Mouse (Mus musculus): Measurements from ENCODE around the gene Rptor. TPM values are rescaled to one million over a fixed set of nuclear protein-coding genes. Genes with fewer than 3 reads are reported as not detected.

Gene Rptor
- polyA plus RNA-seq, 1 experiment from 2014 or later: 15.7 TPM

DNA sequence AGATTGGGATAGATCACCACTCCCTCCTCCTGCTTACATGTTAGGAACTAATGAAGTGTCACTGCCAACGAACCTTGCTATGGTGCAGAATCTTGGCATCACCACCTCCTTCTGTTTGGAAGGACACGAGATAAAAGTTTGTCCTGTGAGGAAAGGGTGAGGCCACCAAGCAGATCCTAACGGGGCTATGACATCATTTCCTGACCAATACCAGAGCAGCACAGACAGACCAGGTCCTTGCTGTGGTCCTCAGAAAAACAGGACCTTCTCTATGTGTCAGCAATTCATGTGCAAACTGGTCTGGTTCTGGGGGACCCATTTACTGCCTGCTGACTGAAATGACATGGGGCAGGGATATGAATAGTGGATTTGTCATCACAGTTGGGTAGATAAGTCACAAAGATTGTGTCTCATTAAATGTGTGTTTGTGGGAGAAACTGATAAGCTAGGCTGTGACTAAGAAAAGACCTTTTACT lies 214.7 kb downstream of the Rptor start:
- Histone ChIP-seq H3K36me3 (replicated peaks) (peaks cover 79% of the 10 kb centered on the region), H3K27ac (replicated peaks) (no peak overlapping the region), H3K4me1 (peaks cover 22% of the 10 kb centered on the region), H3K27me3 (replicated peaks; ENCODE audit: low read depth, poor library complexity, severe bottlenecking) (no peaks in the 10 kb centered on the region), H3K9me3 (no peaks in the 10 kb centered on the region), H3K4me3 (no peak overlapping the region)
- 82% methylated on average over 3 of the region's 3 CpGs for WGBS
- no peak for DNase-seq (ENCODE audit: low spot score)

DNA sequence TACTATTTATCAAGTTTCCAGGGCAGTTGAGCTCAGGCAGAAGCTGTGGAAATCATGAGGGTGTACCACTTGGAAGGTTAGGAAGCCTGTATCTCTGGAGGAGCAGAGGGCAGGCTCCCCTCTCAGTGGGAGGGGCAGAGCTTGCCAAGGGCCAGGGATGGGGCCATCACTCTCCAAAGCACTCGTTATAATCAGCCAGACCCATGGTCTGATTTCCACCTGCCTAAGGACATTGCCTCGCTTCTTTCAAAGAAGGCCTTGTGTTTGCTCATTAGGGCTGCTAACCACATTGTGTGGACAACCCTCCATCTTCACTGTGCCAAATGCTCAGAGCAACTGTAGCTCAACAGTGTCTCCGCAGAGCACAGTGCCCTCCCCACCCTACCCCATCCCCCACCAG lies 215.2 kb downstream of the Rptor start:
- Histone ChIP-seq H3K4me3 (no peak overlapping the region), H3K9me3 (no peaks in the 10 kb centered on the region), H3K4me1 (peaks cover 22% of the 10 kb centered on the region), H3K36me3 (replicated peaks) (peaks cover 79% of the 10 kb centered on the region), H3K27ac (replicated peaks) (no peak overlapping the region), H3K27me3 (replicated peaks; ENCODE audit: low read depth, poor library complexity, severe bottlenecking) (no peaks in the 10 kb centered on the region)
- no peak for DNase-seq (ENCODE audit: low spot score)
- WGBS: 43% methylated on average over 3 of the region's 3 CpGs

DNA sequence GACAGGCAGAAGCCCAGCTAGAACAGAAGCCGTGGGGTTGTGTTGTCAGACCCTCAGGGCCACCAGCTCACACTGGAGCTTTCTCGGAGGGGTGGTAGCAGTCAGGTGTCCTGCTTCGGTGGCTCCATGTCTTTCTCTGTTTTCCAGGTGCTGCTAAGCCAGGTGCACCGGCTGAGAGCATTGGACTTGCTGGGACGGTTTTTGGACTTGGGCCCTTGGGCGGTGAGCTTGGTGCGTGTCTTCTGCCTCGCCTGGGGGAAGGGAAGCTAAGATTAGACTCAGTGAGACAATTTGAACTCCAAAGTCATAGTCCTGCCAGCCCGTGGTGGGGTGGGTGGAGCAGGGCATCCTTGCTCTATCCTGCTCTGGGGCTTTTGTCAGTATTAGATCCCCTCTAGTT lies 218.8 kb downstream of the Rptor start:
- Histone ChIP-seq H3K27me3 (replicated peaks; ENCODE audit: low read depth, poor library complexity, severe bottlenecking) (no peaks in the 10 kb centered on the region), H3K9me3 (no peaks in the 10 kb centered on the region), H3K36me3 (replicated peaks) (peaks cover 82% of the 10 kb centered on the region), H3K4me3 (no peak overlapping the region), H3K27ac (replicated peaks) (no peak overlapping the region), H3K4me1 (peaks cover 22% of the 10 kb centered on the region)
- 89% methylated on average over 9 of the region's 9 CpGs for WGBS
- DNase-seq (ENCODE audit: low spot score): no peak

DNA sequence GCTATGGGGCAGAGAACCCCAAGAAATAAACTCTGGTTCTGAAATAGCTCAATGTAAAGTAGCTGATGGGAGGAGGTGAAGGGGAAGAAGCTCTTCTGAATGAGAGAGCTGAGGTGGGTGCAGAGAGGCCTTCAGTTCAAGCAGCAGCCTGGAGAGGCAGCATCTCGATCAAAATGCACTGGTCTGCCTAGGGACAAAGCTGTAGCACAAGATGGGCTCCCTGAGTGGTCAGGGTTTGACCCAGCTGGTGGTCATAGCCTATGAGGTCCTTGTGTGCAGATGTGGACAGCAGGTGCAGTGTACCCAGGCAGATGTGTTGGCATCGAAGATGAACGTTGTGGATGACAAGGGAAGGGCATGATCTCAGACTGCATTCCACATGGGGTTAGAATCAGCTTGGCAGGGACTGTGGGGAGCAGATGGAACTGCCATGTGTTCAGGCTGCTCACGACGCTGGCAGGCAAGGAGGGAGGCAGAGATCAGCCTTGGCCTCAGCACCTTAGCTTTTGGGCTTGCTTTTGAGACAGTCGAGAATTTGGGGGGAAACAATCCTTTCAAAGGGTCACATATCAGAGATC lies 221.5 kb downstream of the Rptor start:
- 88% methylated on average over 6 of the region's 6 CpGs for WGBS
- Histone ChIP-seq H3K4me3 (no peak overlapping the region), H3K36me3 (replicated peaks) (peaks cover 84% of the 10 kb centered on the region), H3K9me3 (no peaks in the 10 kb centered on the region), H3K4me1 (peaks cover 3% of the 10 kb centered on the region), H3K27me3 (replicated peaks; ENCODE audit: low read depth, poor library complexity, severe bottlenecking) (no peaks in the 10 kb centered on the region), H3K27ac (replicated peaks) (no peak overlapping the region)
- DNase-seq (ENCODE audit: low spot score): no peak

DNA sequence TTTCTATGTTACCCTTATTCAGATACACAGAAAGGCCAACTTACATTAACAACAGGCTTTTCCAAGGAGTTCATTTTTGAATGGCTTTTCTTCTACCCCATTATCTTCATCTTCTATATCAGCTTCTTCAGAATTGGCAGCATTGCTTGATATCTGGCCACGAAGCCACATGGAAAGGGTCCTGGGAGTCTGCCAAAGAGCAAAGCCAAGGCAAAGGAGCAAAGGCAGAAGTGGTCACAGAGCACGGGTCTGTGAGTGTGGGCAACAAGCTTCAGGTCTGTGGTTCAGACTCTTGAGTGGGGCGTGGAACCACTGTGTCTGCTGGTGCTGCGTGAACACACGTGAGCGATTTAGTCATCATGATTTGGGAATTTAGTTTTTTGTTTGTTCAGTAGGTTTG lies 223.1 kb downstream of the Rptor start:
- peaks cover 79% of the 10 kb centered on the region for H3K36me3 ChIP-seq (replicated peaks)
- no peak for DNase-seq (ENCODE audit: low spot score)
- WGBS: 90% methylated on average over 6 of the region's 6 CpGs

DNA sequence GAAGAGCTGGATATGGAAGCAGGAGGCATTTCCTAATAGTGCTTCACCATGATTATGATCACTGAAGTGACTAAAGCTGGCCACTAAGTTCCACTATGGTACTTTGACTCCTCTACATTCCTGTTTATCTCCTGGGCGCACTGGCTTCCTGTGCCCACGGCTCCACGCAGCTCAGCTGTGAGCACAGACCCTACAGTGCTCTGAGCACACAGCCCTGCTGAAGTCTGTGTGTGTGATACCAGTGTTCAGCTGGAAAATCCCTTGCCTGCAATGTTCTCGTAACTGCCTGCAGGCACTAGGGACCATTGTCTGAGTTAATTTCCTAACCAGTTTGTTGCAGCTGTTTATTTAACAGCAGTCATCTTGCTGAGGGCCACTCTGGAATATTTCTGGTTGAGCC lies 223.5 kb downstream of the Rptor start:
- DNase-seq (ENCODE audit: low spot score): no peak
- Histone ChIP-seq H3K36me3 (replicated peaks) (peaks cover 84% of the 10 kb centered on the region), H3K9me3 (no peaks in the 10 kb centered on the region), H3K4me1 (no peaks in the 10 kb centered on the region), H3K27ac (replicated peaks) (no peak overlapping the region), H3K27me3 (replicated peaks; ENCODE audit: low read depth, poor library complexity, severe bottlenecking) (no peaks in the 10 kb centered on the region), H3K4me3 (no peak overlapping the region)
- 87% methylated on average over 4 of the region's 4 CpGs for WGBS

More for the DNA sequence above, 223.1 kb downstream of the Rptor start:
- H3K27me3 ChIP-seq (replicated peaks; ENCODE audit: low read depth, poor library complexity, severe bottlenecking): no peaks in the 10 kb centered on the region
- no peaks in the 10 kb centered on the region for H3K9me3 ChIP-seq
- no peak overlapping the region for H3K27ac ChIP-seq (replicated peaks)
- H3K4me1 ChIP-seq: no peaks in the 10 kb centered on the region
- no peak overlapping the region for H3K4me3 ChIP-seq

DNA sequence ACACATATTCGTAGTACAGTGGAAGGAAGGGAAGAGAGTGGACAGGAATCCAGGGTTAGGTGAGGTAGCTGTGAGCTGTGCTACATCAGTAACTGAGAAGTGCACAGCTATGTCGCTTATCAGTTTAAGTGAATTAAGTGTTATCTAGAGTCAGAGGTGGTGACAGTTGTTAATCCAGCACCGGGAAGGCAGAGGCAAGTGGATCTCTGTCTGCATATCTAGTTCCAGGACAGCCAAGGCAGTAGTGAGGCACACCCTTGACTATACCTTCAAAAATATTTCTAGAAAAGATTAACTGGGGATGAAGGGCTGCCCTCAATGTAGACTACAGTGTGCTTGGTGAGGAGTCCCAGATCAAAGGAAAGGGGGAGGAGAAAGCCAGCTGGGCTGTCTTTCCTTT lies 226.4 kb downstream of the Rptor start:
- Histone ChIP-seq H3K9me3 (no peaks in the 10 kb centered on the region), H3K4me1 (peaks cover 5% of the 10 kb centered on the region), H3K27ac (replicated peaks) (no peak overlapping the region), H3K4me3 (no peak overlapping the region), H3K36me3 (replicated peaks) (peaks cover 60% of the 10 kb centered on the region), H3K27me3 (replicated peaks; ENCODE audit: low read depth, poor library complexity, severe bottlenecking) (no peaks in the 10 kb centered on the region)
- 94% methylated on average over 3 of the region's 3 CpGs for WGBS
- no peak for DNase-seq (ENCODE audit: low spot score)

DNA sequence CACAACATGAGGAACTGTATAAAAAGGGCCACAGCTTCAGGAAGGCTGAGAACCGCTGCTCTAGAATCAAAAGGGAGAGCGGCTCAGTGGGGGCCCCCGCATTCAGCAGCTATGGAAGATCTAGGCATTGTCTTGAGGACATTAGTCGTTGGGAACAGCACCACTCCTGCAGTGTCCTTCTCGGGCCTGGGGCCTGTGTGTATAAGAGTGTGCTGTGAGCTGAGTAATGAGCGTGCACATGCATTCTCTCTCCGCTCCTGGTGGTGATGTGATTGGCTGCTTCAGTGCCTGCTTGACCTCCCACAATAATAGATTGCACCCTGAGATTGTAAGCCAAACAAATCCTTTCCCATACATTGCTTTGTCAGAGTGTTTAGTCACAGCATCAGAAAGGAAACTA lies 229.0 kb downstream of the Rptor start:
- no peak overlapping the region for H3K27ac ChIP-seq (replicated peaks)
- no peak overlapping the region for H3K4me3 ChIP-seq
- H3K9me3 ChIP-seq: no peaks in the 10 kb centered on the region
- WGBS: 76% methylated on average over 7 of the region's 7 CpGs
- H3K4me1 ChIP-seq: peaks cover 6% of the 10 kb centered on the region
- H3K36me3 ChIP-seq (replicated peaks): peaks cover 40% of the 10 kb centered on the region
- no peaks in the 10 kb centered on the region for H3K27me3 ChIP-seq (replicated peaks; ENCODE audit: low read depth, poor library complexity, severe bottlenecking)
- DNase-seq (ENCODE audit: low spot score): no peak

DNA sequence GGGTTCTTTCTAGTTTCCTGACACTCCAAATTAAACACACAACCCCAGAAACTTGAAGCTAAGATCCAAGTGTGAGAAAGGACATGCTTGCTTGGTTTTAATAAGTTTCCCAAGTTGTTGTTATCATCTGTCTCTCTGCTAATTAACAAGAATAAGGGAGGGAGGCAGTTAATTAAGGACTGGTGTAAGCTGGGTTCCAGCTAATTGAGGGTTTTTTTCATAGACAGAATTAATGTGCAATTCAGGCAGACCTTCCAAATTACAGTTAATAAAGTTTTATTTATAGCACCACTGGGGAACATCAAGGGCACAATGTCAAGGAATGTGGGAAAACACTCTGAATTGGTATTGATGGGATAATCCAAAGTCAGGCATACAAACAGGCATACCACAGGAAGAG lies 230.6 kb downstream of the Rptor start:
- no peak for DNase-seq (ENCODE audit: low spot score)
- Histone ChIP-seq H3K9me3 (no peaks in the 10 kb centered on the region), H3K4me1 (peaks cover 6% of the 10 kb centered on the region), H3K4me3 (no peak overlapping the region), H3K36me3 (replicated peaks) (peaks cover 24% of the 10 kb centered on the region), H3K27me3 (replicated peaks; ENCODE audit: low read depth, poor library complexity, severe bottlenecking) (no peaks in the 10 kb centered on the region), H3K27ac (replicated peaks) (no peak overlapping the region)

DNA sequence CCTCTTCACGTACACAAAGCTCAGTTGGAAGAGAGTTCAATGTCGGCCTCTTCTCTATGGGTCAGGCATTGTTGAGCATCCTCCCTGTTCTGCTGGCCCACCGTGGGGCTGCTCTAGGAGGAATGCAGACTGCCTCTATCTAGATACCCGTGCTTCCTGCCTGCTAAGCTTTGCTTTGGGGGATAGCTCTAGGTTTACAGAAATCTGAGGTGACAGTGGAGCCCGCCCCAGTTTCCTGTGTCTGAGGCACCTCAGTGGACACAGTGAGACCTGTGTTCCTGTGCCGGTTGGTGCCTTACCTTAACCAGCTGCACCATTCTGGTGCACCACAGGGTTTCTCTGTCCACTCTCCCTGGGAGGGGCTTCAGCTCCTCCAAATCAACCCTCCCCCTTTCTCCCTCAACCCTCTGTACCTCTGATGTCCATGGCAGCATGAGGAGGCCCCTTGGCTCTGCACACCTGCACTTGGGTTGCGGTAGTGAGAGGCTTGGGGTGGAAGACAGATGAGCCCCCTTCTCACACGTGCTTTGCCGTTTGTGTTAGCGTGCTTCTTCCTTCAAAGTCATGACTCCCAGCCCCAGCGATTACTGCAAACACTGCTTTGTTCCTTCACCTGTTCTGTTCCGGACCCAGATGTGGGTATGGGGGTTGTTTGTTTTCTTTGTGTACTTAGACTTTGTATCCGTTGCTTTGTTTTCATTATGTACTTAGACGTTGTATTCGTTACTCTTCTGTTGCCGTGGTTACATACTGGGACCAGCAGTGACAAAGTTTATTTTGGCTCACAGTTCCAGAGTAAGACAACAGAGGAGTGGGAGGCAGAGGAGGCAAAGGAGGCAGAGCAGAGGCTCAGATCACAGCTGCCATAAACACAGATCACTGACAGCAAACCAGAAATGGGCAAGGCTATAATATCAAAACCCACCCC lies 231.4 kb downstream of the Rptor start:
- H3K4me1 ChIP-seq: peaks cover 6% of the 10 kb centered on the region
- H3K4me3 ChIP-seq: no peak overlapping the region
- 72% methylated on average over 16 of the region's 16 CpGs for WGBS
- H3K9me3 ChIP-seq: no peaks in the 10 kb centered on the region
- no peaks in the 10 kb centered on the region for H3K27me3 ChIP-seq (replicated peaks; ENCODE audit: low read depth, poor library complexity, severe bottlenecking)
- H3K36me3 ChIP-seq (replicated peaks): peaks cover 16% of the 10 kb centered on the region
- H3K27ac ChIP-seq (replicated peaks): no peak overlapping the region
- DNase-seq (ENCODE audit: low spot score): no peak

DNA sequence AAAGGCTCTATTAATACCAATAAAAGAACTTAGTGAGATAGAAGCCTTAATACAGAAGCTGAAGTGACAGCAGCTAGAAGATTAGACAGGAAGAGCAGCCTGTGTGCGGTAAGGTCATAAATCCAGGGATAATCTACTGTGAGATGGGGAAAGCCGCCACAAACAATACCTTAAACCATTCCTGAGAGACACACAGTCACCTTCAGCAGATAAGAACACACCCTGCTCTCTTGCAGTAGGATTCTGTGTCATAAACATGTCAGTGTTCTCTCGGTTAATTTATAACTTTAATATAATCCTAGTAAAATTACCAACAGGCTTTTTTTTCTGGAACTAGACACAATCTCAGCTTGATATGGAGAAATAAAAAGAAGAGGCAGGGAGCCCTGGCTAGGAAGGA lies 233.6 kb downstream of the Rptor start:
- 93% methylated on average over 3 of the region's 3 CpGs for WGBS

DNA sequence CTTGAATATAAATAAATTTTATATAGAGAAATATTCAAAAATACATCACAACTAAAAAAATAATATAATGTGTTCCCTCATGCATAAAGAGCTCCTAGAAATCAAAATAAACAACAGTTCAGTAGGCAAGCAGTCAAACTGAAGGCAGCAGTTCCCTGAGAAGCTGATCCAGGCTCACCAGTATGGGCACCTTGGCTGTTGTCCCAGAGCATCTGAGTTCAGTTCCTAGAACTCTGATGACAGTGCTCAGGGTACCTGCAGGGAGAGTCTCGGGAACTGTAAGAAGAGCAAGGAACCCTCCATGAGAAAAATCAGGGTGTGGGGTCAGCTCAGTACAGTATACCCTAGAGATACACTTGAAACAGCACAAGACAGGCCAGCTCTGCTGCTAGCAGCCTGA lies 235.1 kb downstream of the Rptor start:
- no peaks in the 10 kb centered on the region for H3K27me3 ChIP-seq (replicated peaks; ENCODE audit: low read depth, poor library complexity, severe bottlenecking)
- H3K4me3 ChIP-seq: no peak overlapping the region
- WGBS: 84% methylated on average over 1 of the region's 1 CpGs
- no peak for DNase-seq (ENCODE audit: low spot score)
- no peak overlapping the region for H3K27ac ChIP-seq (replicated peaks)
- H3K4me1 ChIP-seq: peaks cover 21% of the 10 kb centered on the region
- H3K36me3 ChIP-seq (replicated peaks): peaks cover 28% of the 10 kb centered on the region
- H3K9me3 ChIP-seq: no peaks in the 10 kb centered on the region

More for the DNA sequence above, 233.6 kb downstream of the Rptor start:
- no peak for DNase-seq (ENCODE audit: low spot score)
- Histone ChIP-seq H3K36me3 (replicated peaks) (peaks cover 16% of the 10 kb centered on the region), H3K4me1 (peaks cover 21% of the 10 kb centered on the region), H3K9me3 (no peaks in the 10 kb centered on the region), H3K4me3 (no peak overlapping the region), H3K27me3 (replicated peaks; ENCODE audit: low read depth, poor library complexity, severe bottlenecking) (no peaks in the 10 kb centered on the region), H3K27ac (replicated peaks) (no peak overlapping the region)
